Mouse (Mus musculus): ENCODE data around the gene Rpa1.

Rpa1 gene

GRCm38 (mm10) chr11:75262791-75263190 is 85.3 kb downstream of the Rpa1 start:
- DNase-seq (ENCODE audit: low read depth, low spot score): no peak

- DNase-seq (ENCODE audit: low read depth, low spot score): no peak
These were observed 85.9 kb downstream of the Rpa1 start for GRCm38 (mm10) chr11:75262181-75262580.

DNA sequence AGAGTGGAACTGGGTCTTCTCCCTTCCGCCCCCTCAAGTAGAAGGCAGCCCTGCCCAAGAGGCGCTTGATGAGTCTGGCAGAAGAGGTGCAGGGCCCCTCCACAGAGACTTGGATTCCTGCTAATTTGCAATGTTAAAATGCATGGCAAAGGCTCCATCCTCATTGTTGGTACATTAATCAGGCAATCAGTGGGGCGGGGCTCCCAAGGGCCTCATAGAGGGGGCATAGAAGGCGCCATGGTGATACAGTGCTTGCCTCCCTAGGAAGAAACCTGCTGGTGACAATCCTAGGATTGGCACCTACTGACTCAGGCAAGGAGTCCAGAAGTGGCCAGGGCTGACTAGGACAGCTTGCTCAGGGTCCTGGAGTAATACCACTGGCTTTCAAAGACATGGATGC is 86.4 kb downstream of the Rpa1 start:
- no peak for DNase-seq (ENCODE audit: low read depth, low spot score)

DNA sequence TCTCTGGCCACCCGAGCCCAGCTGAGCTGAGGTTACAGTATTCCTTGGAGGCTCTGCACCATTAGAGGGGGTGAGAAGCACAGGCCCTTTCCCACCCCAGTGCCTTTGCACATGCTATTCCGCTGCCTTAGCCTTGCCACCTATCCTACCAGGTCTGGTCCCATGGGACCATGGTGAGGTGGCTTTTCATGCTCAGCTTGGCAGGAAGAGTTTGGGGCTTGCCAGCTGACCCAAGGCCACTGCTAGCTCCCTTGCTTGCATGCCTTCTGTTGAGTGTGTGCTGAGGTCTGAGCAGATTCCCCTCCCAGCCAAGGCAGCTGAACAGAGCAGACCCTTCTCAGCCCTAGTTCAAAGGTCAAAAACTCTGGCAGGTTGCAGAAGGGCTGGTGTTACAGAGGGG is 87.1 kb downstream of the Rpa1 start:
- no peak for DNase-seq (ENCODE audit: low read depth, low spot score)

DNA sequence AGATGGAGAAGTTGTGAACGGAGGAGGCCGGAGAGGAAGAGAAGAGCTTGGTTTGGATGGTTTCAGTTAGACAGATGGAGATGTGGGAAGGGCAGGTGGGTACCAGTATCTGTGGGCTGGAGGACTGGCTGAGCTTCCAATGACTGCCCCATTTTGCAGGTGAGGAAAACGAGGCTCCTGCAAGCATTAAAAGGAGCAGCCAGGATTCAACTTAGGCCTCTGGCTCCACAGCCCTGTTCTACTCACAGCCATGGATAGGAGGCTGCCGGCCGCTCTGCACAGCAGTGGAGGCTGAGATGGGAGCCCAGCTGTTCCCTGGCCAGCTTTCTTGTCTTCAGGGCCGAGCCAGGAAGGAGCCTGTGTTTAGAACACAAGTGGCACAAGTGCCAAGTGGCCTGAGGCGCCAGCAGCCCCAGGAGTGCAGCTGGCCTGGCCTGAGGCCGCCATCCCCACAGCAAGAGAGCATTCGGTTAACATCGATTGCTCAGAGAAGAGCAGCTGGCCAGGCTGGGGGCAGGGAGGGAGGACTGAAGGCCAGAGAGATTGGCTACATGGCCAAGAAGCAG is 88.0 kb downstream of the Rpa1 start:
- DNase-seq (ENCODE audit: low read depth, low spot score): no peak

DNA sequence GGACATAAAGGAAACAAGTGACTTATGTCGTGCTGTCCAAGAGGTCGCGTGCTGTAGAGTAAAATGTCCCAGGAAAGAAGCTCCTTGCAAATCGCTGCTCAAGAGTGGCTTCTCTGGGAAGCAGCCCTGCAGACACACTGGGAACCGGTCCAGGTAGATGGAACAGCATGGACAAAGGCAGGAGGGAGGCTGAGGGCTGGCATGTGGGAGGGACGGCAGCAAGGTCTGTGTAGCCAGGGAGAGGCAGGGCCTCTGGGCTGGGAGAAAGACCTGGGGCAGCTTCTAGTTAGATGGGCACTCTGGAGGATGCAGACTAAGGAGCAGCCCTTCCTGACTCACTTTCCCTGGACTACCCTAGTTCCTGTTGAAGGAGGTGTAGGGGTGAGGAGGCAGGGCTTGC is 88.7 kb downstream of the Rpa1 start:
- no peak for DNase-seq (ENCODE audit: low read depth, low spot score)

DNA sequence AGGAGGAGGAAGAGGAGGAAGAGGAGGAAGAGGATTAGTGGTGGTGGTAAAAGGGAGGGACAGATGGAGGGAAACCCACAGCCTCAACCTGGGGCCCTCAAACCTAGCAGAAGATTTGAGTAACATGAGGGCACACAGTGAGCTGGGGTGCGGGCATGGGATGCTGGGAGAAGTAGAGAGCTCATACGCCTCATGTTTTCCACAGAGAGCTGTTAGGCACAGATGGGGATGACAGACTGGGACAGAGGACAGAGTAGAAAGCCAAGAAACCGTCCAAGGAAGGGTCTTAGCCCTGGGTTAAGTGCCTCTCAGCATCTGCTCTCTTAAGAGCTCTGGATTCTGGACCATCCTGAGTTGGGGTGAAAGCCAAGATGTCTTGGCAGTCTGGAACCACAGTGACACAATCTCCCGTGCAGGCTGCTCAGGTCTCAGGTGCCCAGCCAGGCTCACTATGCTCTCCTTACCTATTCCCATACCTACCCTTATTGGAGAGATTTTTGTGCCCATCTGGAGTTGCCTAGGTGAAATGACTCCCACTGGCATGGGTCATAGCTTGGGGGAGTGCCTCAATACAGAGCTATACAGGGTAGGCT is 91.0 kb downstream of the Rpa1 start:
- DNase-seq (ENCODE audit: low read depth, low spot score): no peak

DNA sequence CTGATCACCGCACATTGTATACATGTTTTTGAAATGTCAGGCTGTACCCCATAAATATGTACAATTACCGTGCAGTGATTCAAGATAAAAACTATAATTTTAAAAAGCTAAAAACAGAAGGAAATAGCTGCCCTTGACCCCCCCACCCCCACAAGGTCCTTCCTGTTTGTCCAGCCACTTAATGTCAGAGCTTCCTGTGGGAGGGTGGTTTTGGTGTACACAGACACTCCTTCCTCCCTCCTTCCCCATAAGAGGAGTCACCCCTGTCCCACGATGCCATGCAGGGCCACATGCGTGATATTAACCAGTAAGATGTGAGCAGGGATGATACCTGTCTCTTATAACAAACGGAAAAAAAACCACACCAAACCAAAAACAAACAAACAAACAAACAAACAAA is 92.8 kb downstream of the Rpa1 start:
- DNase-seq (ENCODE audit: low read depth, low spot score): no peak

- DNase-seq (ENCODE audit: low read depth, low spot score): no peak
These were observed 93.7 kb downstream of the Rpa1 start for GRCm38 (mm10) chr11:75254252-75254912.

GRCm38 (mm10) chr11:75251557-75252070 is 96.5 kb downstream of the Rpa1 start:
- no peak for DNase-seq (ENCODE audit: low read depth, low spot score)

DNA sequence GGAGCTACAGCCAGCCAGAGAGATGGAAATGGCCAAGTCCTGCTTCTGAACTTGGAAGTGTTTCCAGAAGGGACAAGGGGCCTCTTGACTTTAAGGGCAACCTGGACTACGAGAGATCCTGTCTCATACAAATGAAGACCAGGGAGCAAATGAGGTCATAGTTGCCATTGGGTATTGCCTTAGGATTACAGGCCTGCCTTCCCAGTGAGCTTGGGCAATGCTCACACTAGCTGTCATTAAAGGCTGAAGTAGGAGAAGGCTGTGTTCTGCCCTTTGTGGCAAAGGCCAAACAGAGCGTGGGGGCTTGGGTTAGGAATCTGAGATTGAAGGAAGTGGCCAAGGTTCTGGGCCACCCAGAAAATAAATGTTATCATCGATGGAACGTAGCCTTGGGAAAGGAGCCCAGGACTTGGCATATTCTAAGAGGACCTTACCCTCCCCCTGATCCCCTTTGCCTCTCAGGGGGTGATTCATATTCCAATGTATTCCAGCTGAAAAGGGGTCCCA is 97.1 kb downstream of the Rpa1 start:
- no peak for DNase-seq (ENCODE audit: low read depth, low spot score)

GRCm38 (mm10) chr11:75249588-75249987 is 98.5 kb downstream of the Rpa1 start:
- DNase-seq (ENCODE audit: low read depth, low spot score): no peak

All from forelimb bud, embryonic 11.5 days (tissue).